Mouse (Mus musculus): ENCODE measurements around the gene Gm10486.
"Not testable (repeated sequence)": the region's sequence is repeated elsewhere in the genome, so short reads cannot be mapped to it uniquely, and the experiment has no call there.

Gene Gm10486

GRCm38 (mm10) chrX:35067084-35067483 is at the start of gene Gm10486:
Gene Gm10486 (plus strand): TSS chrX:35067384.
- not testable (repeated sequence) for DNase-seq
